Mouse (Mus musculus): ENCODE measurements around the gene Kirrel. TPM values are rescaled to one million over a fixed set of nuclear protein-coding genes. Genes with fewer than 3 reads are reported as not detected.

Kirrel gene
- polyA plus RNA-seq (2015; fragmentation: Nextera tagmentation; extraction: Ambion mirVana): 13.2 and 14.2 TPM in 2 replicates

- peak; percentile 94 for ATAC-seq (ENCODE audit: low read depth)
- Histone ChIP-seq H3K27ac (ENCODE audit: low read length) (peak within 1 kb of the TSS; percentile 91), H3K9ac (ENCODE audit: low read length) (peak within 1 kb of the TSS; percentile 90), H3K9me3 (ENCODE audit: control insufficient read depth, low read length) (no peaks in the 10 kb centered on the region), H3K36me3 (ENCODE audit: control insufficient read depth, insufficient read depth, low read length) (no peaks in the 10 kb centered on the region), H3K4me3 (ENCODE audit: low read length) (peak within 1 kb of the TSS; percentile 71), H3K4me1 (replicated peaks; ENCODE audit: control insufficient read depth, insufficient read depth, low read length) (peaks cover 37% of the 10 kb centered on the region), H3K4me2 (ENCODE audit: low read depth, low read length) (peak within 1 kb of the TSS; percentile 93), H3K27me3 (ENCODE audit: control insufficient read depth, insufficient read depth, low read depth, low read length) (no peaks in the 10 kb centered on the region)
- 0% methylated on average over 44 of the region's 45 CpGs for WGBS
Measured at GRCm38 (mm10) chr3:87174096-87174768, at the start of gene Kirrel. TSS of gene Kirrel (minus strand) at chr3:87174747.

GRCm38 (mm10) chr3:87223636-87224035, 49.1 kb upstream of the Kirrel start:
- Histone ChIP-seq H3K4me2 (ENCODE audit: low read depth, low read length) (no peak overlapping the region), H3K27ac (ENCODE audit: low read length) (no peak overlapping the region), H3K27me3 (ENCODE audit: control insufficient read depth, insufficient read depth, low read depth, low read length) (no peaks in the 10 kb centered on the region), H3K4me1 (replicated peaks; ENCODE audit: control insufficient read depth, insufficient read depth, low read length) (no peaks in the 10 kb centered on the region), H3K4me3 (ENCODE audit: low read length) (no peak overlapping the region), H3K9ac (ENCODE audit: low read length) (no peak overlapping the region), H3K36me3 (ENCODE audit: control insufficient read depth, insufficient read depth, low read length) (no peaks in the 10 kb centered on the region), H3K9me3 (ENCODE audit: control insufficient read depth, low read length) (no peaks in the 10 kb centered on the region)
- 69% methylated on average over 4 of the region's 4 CpGs for WGBS
- no peak for ATAC-seq (ENCODE audit: low read depth)

GRCm38 (mm10) chr3:87222346-87222745, 47.8 kb upstream of the Kirrel start:
- ATAC-seq (ENCODE audit: low read depth): no peak
- no peak overlapping the region for H3K4me3 ChIP-seq (ENCODE audit: low read length)
- no peaks in the 10 kb centered on the region for H3K9me3 ChIP-seq (ENCODE audit: control insufficient read depth, low read length)
- no peaks in the 10 kb centered on the region for H3K27me3 ChIP-seq (ENCODE audit: control insufficient read depth, insufficient read depth, low read depth, low read length)
- H3K4me1 ChIP-seq (replicated peaks; ENCODE audit: control insufficient read depth, insufficient read depth, low read length): no peaks in the 10 kb centered on the region
- 84% methylated on average over 5 of the region's 5 CpGs for WGBS
- H3K9ac ChIP-seq (ENCODE audit: low read length): no peak overlapping the region
- no peak overlapping the region for H3K27ac ChIP-seq (ENCODE audit: low read length)
- no peak overlapping the region for H3K4me2 ChIP-seq (ENCODE audit: low read depth, low read length)
- no peaks in the 10 kb centered on the region for H3K36me3 ChIP-seq (ENCODE audit: control insufficient read depth, insufficient read depth, low read length)

- Histone ChIP-seq H3K9me3 (ENCODE audit: control insufficient read depth, low read length) (no peaks in the 10 kb centered on the region), H3K27me3 (ENCODE audit: control insufficient read depth, insufficient read depth, low read depth, low read length) (no peaks in the 10 kb centered on the region), H3K4me3 (ENCODE audit: low read length) (no peak overlapping the region), H3K4me1 (replicated peaks; ENCODE audit: control insufficient read depth, insufficient read depth, low read length) (no peaks in the 10 kb centered on the region), H3K9ac (ENCODE audit: low read length) (no peak overlapping the region), H3K27ac (ENCODE audit: low read length) (no peak overlapping the region), H3K36me3 (ENCODE audit: control insufficient read depth, insufficient read depth, low read length) (no peaks in the 10 kb centered on the region), H3K4me2 (ENCODE audit: low read depth, low read length) (no peak overlapping the region)
- no peak for ATAC-seq (ENCODE audit: low read depth)
- 63% methylated on average over 11 of the region's 11 CpGs for WGBS
Measured at GRCm38 (mm10) chr3:87215176-87215575, 40.6 kb upstream of the Kirrel start.

- H3K4me1 ChIP-seq (replicated peaks; ENCODE audit: control insufficient read depth, insufficient read depth, low read length): no peaks in the 10 kb centered on the region
- ATAC-seq (ENCODE audit: low read depth): no peak
- H3K27me3 ChIP-seq (ENCODE audit: control insufficient read depth, insufficient read depth, low read depth, low read length): no peaks in the 10 kb centered on the region
- no peak overlapping the region for H3K27ac ChIP-seq (ENCODE audit: low read length)
- no peak overlapping the region for H3K9ac ChIP-seq (ENCODE audit: low read length)
- H3K9me3 ChIP-seq (ENCODE audit: control insufficient read depth, low read length): no peaks in the 10 kb centered on the region
- WGBS: 80% methylated on average over 19 of the region's 19 CpGs
- H3K36me3 ChIP-seq (ENCODE audit: control insufficient read depth, insufficient read depth, low read length): no peaks in the 10 kb centered on the region
- no peak overlapping the region for H3K4me2 ChIP-seq (ENCODE audit: low read depth, low read length)
- H3K4me3 ChIP-seq (ENCODE audit: low read length): no peak overlapping the region
Measured at GRCm38 (mm10) chr3:87214221-87214864, 39.8 kb upstream of the Kirrel start.

DNA sequence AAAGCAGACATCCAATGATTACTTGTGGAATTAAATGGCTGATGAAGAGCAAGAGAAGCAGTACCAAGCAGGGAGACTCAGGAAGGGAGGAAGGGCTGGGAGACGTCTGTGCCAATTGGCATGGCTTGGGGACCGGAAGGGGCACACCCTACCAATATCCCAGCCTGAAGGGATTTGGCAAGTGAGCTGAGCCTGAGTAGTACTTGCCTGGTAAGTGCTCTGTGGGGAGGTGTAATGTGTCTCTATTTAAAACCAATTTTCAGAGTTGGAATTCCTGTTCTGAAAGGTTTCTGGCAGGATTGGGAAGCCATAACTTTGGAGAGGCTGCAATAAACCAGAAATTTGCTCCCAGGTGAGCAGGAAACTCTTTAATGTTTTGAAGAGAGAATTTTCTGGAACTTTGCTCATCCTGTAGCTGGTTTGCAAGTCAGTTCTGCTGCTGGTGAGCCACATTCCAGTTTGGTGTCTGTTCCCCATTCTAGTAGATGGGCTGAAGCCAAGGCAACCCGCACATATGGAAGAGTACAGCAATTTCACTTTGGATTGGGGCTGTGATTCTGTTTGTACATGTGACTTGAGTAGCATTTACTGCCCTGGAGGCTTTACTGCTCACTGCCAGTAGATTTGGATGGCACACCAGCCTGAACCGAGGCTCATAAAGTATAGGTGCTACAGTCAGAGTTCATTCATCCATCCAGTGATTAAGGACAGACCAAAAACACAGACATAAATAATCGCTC, 32.0 kb upstream of the Kirrel start:
- H3K4me1 ChIP-seq (replicated peaks; ENCODE audit: control insufficient read depth, insufficient read depth, low read length): no peaks in the 10 kb centered on the region
- no peak overlapping the region for H3K9ac ChIP-seq (ENCODE audit: low read length)
- H3K36me3 ChIP-seq (ENCODE audit: control insufficient read depth, insufficient read depth, low read length): no peaks in the 10 kb centered on the region
- H3K9me3 ChIP-seq (ENCODE audit: control insufficient read depth, low read length): no peaks in the 10 kb centered on the region
- no peaks in the 10 kb centered on the region for H3K27me3 ChIP-seq (ENCODE audit: control insufficient read depth, insufficient read depth, low read depth, low read length)
- WGBS: 79% methylated on average over 5 of the region's 5 CpGs
- no peak overlapping the region for H3K4me3 ChIP-seq (ENCODE audit: low read length)
- H3K4me2 ChIP-seq (ENCODE audit: low read depth, low read length): no peak overlapping the region
- H3K27ac ChIP-seq (ENCODE audit: low read length): no peak overlapping the region
- ATAC-seq (ENCODE audit: low read depth): no peak

DNA sequence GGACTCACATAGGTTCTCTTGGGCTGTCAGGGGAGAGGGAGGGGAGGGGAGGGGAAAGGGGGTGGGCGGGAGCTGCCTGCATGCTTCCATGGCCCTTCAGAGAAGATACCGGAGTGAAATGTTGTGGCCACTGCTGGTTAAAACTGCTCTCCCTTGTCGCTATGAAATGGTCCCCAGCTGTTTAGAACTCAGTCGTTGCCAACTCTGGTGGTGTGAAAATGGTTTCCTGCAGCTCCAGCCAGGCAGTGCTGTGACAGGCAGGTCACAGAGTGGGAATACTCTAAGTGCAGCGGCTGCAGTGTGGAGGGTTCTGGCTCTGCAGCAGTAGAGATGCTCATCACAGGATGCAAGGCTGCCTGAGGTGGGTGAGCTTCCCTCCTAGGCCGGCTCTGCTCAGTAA, 22.1 kb upstream of the Kirrel start:
- Histone ChIP-seq H3K27ac (ENCODE audit: low read length) (no peak overlapping the region), H3K4me3 (ENCODE audit: low read length) (no peak overlapping the region), H3K36me3 (ENCODE audit: control insufficient read depth, insufficient read depth, low read length) (no peaks in the 10 kb centered on the region), H3K9ac (ENCODE audit: low read length) (no peak overlapping the region), H3K4me1 (replicated peaks; ENCODE audit: control insufficient read depth, insufficient read depth, low read length) (0 out of 2 replicates have a peak, but pooled peaks cover 3% of the 10 kb centered on the region), H3K4me2 (ENCODE audit: low read depth, low read length) (no peak overlapping the region), H3K9me3 (ENCODE audit: control insufficient read depth, low read length) (no peaks in the 10 kb centered on the region), H3K27me3 (ENCODE audit: control insufficient read depth, insufficient read depth, low read depth, low read length) (no peaks in the 10 kb centered on the region)
- ATAC-seq (ENCODE audit: low read depth): peak; percentile 82
- 18% methylated on average over 6 of the region's 6 CpGs for WGBS

DNA sequence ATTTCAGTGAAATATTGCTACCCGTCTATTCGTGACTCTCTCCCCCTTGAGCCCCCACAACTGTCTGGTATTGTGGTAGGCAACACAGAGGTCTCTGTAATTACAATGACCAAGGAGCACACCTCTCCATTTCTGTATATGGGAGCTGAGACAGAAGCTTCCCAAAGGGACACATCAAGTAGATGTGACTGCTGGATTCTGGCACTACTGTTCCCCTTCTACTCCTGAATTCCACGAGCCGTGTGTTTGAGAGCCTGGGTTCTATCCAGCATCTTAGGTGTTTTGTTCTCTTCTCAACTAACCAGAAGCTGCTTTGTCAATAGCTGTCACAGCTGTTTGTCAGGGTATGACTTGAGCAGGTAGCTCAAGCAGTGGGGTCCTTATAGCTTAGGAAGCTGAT, 20.5 kb upstream of the Kirrel start:
- H3K36me3 ChIP-seq (ENCODE audit: control insufficient read depth, insufficient read depth, low read length): no peaks in the 10 kb centered on the region
- H3K27ac ChIP-seq (ENCODE audit: low read length): no peak overlapping the region
- H3K4me1 ChIP-seq (replicated peaks; ENCODE audit: control insufficient read depth, insufficient read depth, low read length): 0 out of 2 replicates have a peak, but pooled peaks cover 3% of the 10 kb centered on the region
- 78% methylated on average over 4 of the region's 4 CpGs for WGBS
- H3K27me3 ChIP-seq (ENCODE audit: control insufficient read depth, insufficient read depth, low read depth, low read length): no peaks in the 10 kb centered on the region
- no peak overlapping the region for H3K9ac ChIP-seq (ENCODE audit: low read length)
- no peak overlapping the region for H3K4me2 ChIP-seq (ENCODE audit: low read depth, low read length)
- no peak for ATAC-seq (ENCODE audit: low read depth)
- no peak overlapping the region for H3K4me3 ChIP-seq (ENCODE audit: low read length)
- no peaks in the 10 kb centered on the region for H3K9me3 ChIP-seq (ENCODE audit: control insufficient read depth, low read length)

- no peak for ATAC-seq (ENCODE audit: low read depth)
- H3K9me3 ChIP-seq (ENCODE audit: control insufficient read depth, low read length): no peaks in the 10 kb centered on the region
- 83% methylated on average over 2 of the region's 2 CpGs for WGBS
- no peaks in the 10 kb centered on the region for H3K27me3 ChIP-seq (ENCODE audit: control insufficient read depth, insufficient read depth, low read depth, low read length)
- H3K4me2 ChIP-seq (ENCODE audit: low read depth, low read length): no peak overlapping the region
- H3K4me3 ChIP-seq (ENCODE audit: low read length): no peak overlapping the region
- H3K36me3 ChIP-seq (ENCODE audit: control insufficient read depth, insufficient read depth, low read length): no peaks in the 10 kb centered on the region
- no peak overlapping the region for H3K9ac ChIP-seq (ENCODE audit: low read length)
- 0 out of 2 replicates have a peak, but pooled peaks cover 3% of the 10 kb centered on the region for H3K4me1 ChIP-seq (replicated peaks; ENCODE audit: control insufficient read depth, insufficient read depth, low read length)
- H3K27ac ChIP-seq (ENCODE audit: low read length): no peak overlapping the region
Measured at GRCm38 (mm10) chr3:87194591-87194990, 20.0 kb upstream of the Kirrel start.

Measured in lung, embryonic 16.5 days (tissue).